Mouse (Mus musculus) stomach, postnatal 0 days (tissue): ENCODE measurements around the gene Vrk1. TPM values are rescaled to one million over a fixed set of nuclear protein-coding genes. Genes with fewer than 3 reads are reported as not detected.
A peak's percentile ranks its signal among the peaks of the same experiment; 100 is the strongest.

ENCODE experiments used
- ATAC-seq: fragments of 200-750 bp; cut with Nextera tagmentation; 2 replicates; pipeline ENCODE4 v1.8.0; 2017; ENCODE audit not compliant: low FRiP score, low TSS enrichment
- DNase-seq: peaks from one replicate; pipeline ENCODE4 v3.0.0-alpha.2; 2016; ENCODE audit warnings: low spot score
- H3K27ac ChIP-seq: fragments of 300-500 bp; sonication (generic); replicated peaks from 2 replicates; pipeline ENCODE4 v1.5.1; 2014; ENCODE audit warnings: mild to moderate bottlenecking, control low read depth
- H3K27me3 ChIP-seq: fragments of 300-500 bp; sonication (generic); 2 replicates; pipeline ENCODE4 v1.6.1; 2014; ENCODE audit warnings: low read length; ENCODE audit not compliant: control insufficient read depth, insufficient read depth
- H3K36me3 ChIP-seq: fragments of 300-500 bp; sonication (generic); 2 replicates; pipeline ENCODE4 v1.6.1; 2014; ENCODE audit warnings: low read length, mixed read lengths; ENCODE audit not compliant: control insufficient read depth, insufficient read depth
- H3K4me1 ChIP-seq: fragments of 300-500 bp; sonication (generic); replicated peaks from 2 replicates; pipeline ENCODE4 v1.6.1; 2014; ENCODE audit warnings: antibody characterized with exemption; ENCODE audit not compliant: control insufficient read depth, insufficient read depth
- H3K4me2 ChIP-seq: fragments of 300-500 bp; sonication (generic); replicated peaks from 2 replicates; pipeline ENCODE4 v1.6.1; 2014; ENCODE audit warnings: low read depth, mild to moderate bottlenecking, control low read depth, moderate library complexity
- H3K4me3 ChIP-seq: fragments of 300-500 bp; sonication (generic); 2 replicates; pipeline ENCODE4 v1.5.1; 2014; ENCODE audit warnings: low read depth, low read length, control low read depth
- H3K9ac ChIP-seq: fragments of 300-500 bp; sonication (generic); 2 replicates; pipeline ENCODE4 v1.6.1; 2014; ENCODE audit warnings: mild to moderate bottlenecking, low read length, control low read depth, mixed read lengths
- H3K9me3 ChIP-seq: fragments of 300-500 bp; sonication (generic); 2 replicates; pipeline ENCODE4 v1.6.1; 2016; ENCODE audit warnings: low read length; ENCODE audit not compliant: control insufficient read depth
- CTCF ChIP-seq: IDR thresholded peaks from 2 replicates; pipeline ENCODE4 v1.5.1; 2016; ENCODE audit warnings: antibody characterized with exemption, low read depth, mild to moderate bottlenecking, moderate library complexity
- EP300 ChIP-seq: optimal IDR thresholded peaks from 2 replicates; pipeline ENCODE3; 2016; ENCODE audit warnings: antibody characterized with exemption
- WGBS: fragments of 180-500 bp; shearing (Covaris S2); extraction: QIAGEN DNeasy Blood & Tissue Kit; methylation state at CpG from one replicate; pipeline ENCODE4 v1.1.7; 2014; 5-methylcytosine and 5-hydroxymethylcytosine counted together
- polyA plus RNA-seq: library from polyadenylated mRNA; unstranded; fragments of >200 nt; fragmentation: Nextera tagmentation; extraction: Ambion mirVana; gene quantifications from 2 replicates; pipeline ENCODE4 v1.2.1, GENCODE M21; 2015

Vrk1 gene
- polyA plus RNA-seq, 1 experiment from 2014 or later: 26.7 TPM

DNA sequence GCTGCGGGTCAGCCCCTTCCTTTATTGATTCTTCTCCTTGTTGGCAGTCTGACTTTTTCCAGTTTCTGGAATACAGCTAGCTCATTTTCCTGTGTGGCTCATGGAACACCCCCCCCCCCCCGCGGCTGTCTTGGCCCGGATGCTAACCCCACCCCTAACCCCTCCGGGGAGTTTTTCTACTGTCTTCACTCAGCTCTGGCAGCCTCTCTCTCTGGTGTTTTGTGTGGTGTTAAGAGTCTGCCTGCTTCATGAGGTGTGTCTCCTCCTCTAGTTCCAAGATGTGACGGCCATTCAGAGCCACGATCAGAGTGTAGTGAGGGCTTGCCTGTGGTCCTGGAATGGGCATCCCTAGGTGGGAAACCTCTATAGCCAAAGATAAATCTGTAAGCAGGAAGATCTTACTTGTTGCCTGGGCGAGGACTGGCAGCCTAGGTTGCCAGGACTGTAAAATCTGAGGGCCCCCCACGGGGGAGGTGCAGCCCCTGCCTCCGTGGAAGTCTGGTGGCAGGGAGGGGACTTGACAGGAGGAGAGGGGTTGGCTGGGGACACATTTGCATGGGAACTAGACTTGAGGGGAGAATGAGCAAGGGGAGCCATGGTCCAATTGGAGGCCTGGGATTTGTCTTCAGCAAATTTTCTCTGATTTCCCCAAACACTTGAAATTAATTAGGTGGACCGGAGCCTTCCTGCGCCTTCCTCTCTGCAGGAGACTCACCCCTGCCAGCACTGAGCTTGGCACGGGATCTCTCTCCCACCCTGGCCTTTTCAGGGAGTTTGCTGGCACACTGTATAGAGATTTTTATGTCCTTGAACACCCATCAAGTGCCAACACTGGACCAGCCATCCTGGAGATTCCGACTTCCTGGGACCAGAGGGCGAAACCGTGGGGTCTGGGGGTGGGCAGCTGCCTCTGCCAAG lies 93.0 kb downstream of the Vrk1 start:
- Histone ChIP-seq H3K4me1 (no peaks in the 10 kb centered on the region), H3K36me3 (no peaks in the 10 kb centered on the region), H3K9ac (no peak overlapping the region), H3K27me3 (no peaks in the 10 kb centered on the region), H3K9me3 (no peaks in the 10 kb centered on the region), H3K4me3 (no peak overlapping the region), H3K4me2 (no peak overlapping the region), H3K27ac (no peak overlapping the region)
- ATAC-seq (no peak), DNase-seq (no peak)
- TF ChIP-seq CTCF: no peak
- no peak for TF ChIP-seq EP300
- WGBS: 64% methylated on average over 16 of the region's 16 CpGs

DNA sequence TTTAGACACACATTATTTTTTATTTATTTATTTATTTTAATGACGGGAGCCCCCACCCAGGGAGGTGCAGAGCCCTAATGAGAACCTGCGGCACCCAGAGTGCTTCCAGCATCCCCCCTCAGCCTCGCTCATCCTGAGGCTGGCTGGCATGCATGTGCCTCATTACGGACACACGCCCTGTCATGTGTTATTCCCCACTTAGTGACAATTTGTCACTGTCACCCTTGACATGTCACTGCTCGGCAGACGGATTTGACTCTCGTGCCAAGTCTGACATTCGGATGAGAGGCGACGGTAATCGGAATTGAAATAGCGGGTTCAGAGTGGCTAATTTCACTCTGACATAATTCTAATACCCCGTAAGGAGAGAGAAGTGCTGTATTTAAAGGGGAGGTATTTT lies 97.2 kb downstream of the Vrk1 start:
- no peak for DNase-seq
- ATAC-seq: no peak
- H3K4me2 ChIP-seq: no peak overlapping the region
- no peaks in the 10 kb centered on the region for H3K27me3 ChIP-seq
- no peaks in the 10 kb centered on the region for H3K36me3 ChIP-seq
- no peak overlapping the region for H3K27ac ChIP-seq
- no peak overlapping the region for H3K9ac ChIP-seq
- H3K4me3 ChIP-seq: no peak overlapping the region
- no peaks in the 10 kb centered on the region for H3K9me3 ChIP-seq
- WGBS: 85% methylated on average over 14 of the region's 14 CpGs
- TF ChIP-seq CTCF (no peak), EP300 (no peak)
- H3K4me1 ChIP-seq: no peaks in the 10 kb centered on the region

DNA sequence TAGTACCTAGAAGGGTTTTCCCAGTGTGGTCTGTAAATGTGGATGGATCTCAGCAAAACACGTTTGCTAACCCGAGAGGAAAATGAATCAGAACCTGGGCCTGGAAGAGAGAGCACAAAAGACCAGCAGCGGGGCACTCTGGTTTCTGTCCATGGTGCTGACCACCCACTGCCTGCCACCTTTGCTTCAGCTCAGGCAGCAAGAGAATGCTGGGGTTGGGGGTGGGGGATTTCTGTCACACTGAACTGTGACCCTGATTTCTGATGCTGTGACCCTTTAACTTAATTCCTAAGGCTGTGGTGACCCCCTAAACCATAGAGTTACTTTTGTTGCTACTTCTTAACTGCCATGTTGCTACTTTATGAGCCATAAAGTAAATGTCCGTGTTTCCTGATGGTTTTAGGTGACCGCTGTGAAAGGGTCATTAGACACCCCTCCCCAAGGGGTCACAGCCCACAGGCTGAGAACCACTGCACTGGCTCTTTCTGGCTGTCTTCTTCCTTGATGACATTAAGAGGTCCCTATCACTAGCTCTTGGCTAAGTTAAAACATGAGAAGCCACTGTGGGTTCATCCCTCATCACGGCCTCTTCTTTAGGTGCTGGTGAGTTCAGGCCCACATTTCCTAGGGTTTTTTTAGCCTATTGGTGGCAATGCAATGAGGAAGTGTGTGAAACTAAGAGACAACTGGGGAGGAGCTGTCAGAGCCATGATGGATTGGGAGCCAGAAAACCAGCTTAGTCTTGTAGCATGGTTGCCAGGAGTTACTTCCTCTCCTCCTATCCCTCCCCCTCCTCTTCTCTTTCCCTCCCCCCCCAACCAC lies 105.3 kb downstream of the Vrk1 start:
- H3K27me3 ChIP-seq: no peaks in the 10 kb centered on the region
- no peak overlapping the region for H3K27ac ChIP-seq
- ATAC-seq (no peak), DNase-seq (peak; percentile 39)
- TF ChIP-seq CTCF (no peak), EP300 (no peak)
- no peaks in the 10 kb centered on the region for H3K4me1 ChIP-seq
- H3K4me2 ChIP-seq: no peak overlapping the region
- H3K4me3 ChIP-seq: no peak overlapping the region
- 28% methylated on average over 6 of the region's 6 CpGs for WGBS
- no peaks in the 10 kb centered on the region for H3K36me3 ChIP-seq
- H3K9ac ChIP-seq: no peak overlapping the region
- no peaks in the 10 kb centered on the region for H3K9me3 ChIP-seq

DNA sequence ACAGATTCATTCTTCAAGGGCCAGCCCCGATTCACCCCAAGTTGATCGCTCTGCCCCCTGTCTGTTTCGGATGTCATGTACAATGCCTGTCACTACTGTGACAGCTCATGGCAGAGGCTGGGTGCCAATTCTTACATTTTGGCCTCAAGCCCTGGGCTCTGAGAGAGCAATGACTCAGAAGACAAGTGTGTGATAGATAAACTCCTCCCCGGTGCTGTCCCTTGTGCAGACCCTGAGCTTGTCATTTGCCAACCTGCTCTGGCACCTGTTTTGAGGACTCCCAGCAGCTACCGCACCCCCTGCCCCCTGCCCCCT lies 105.8 kb downstream of the Vrk1 start:
- no peaks in the 10 kb centered on the region for H3K9me3 ChIP-seq
- no peak overlapping the region for H3K27ac ChIP-seq
- TF ChIP-seq CTCF: no peak
- TF ChIP-seq EP300: no peak
- H3K27me3 ChIP-seq: no peaks in the 10 kb centered on the region
- no peak for ATAC-seq
- H3K4me1 ChIP-seq: no peaks in the 10 kb centered on the region
- no peak for DNase-seq
- no peak overlapping the region for H3K4me2 ChIP-seq
- 64% methylated on average over 5 of the region's 5 CpGs for WGBS
- no peak overlapping the region for H3K9ac ChIP-seq
- no peaks in the 10 kb centered on the region for H3K36me3 ChIP-seq
- H3K4me3 ChIP-seq: no peak overlapping the region

GRCm38 (mm10) chr12:106123276-106123675 lies 113.2 kb downstream of the Vrk1 start:
- TF ChIP-seq CTCF (no peak), EP300 (no peak)
- Histone ChIP-seq H3K9me3 (no peaks in the 10 kb centered on the region), H3K27me3 (no peaks in the 10 kb centered on the region), H3K9ac (no peak overlapping the region), H3K27ac (no peak overlapping the region), H3K4me1 (no peaks in the 10 kb centered on the region), H3K4me2 (no peak overlapping the region), H3K4me3 (no peak overlapping the region), H3K36me3 (no peaks in the 10 kb centered on the region)
- no peak for ATAC-seq
- 70% methylated on average over 14 of the region's 14 CpGs for WGBS
- no peak for DNase-seq

DNA sequence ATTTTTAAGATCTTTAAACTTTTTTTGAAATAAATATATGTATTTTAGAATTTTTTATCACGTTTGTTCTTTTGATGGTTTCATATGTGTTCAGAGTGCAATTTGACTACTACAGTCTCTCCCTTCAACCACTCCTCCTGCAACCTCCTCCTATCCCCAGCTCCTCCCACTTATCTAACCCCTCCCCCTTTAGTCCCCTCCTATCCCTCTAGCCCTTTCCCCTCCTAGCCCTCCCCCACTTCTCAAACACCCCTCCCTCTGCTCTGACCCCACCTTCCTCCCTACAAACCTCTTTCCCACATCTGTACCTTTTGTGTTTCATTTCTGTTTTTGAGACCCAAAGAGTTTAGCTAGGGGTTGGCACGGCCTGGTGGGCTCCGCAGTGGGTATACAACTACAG lies 114.6 kb downstream of the Vrk1 start:
- Histone ChIP-seq H3K9ac (no peak overlapping the region), H3K27ac (no peak overlapping the region), H3K4me1 (no peaks in the 10 kb centered on the region), H3K4me2 (no peak overlapping the region), H3K9me3 (no peaks in the 10 kb centered on the region), H3K36me3 (no peaks in the 10 kb centered on the region), H3K27me3 (no peaks in the 10 kb centered on the region), H3K4me3 (no peak overlapping the region)
- 89% methylated on average over 3 of the region's 3 CpGs for WGBS
- TF ChIP-seq EP300: no peak
- no peak for TF ChIP-seq CTCF
- ATAC-seq: no peak
- DNase-seq: no peak

Other genes starting within 250 kb of the Vrk1 start
- gene Papola, start 225.5 kb upstream of the Vrk1 start, polyA plus RNA-seq: 104 and 105 TPM in 2 replicates